Mouse (Mus musculus): ENCODE measurements around the gene Klb. TPM values are rescaled to one million over a fixed set of nuclear protein-coding genes. Genes with fewer than 3 reads are reported as not detected.
"Not testable (repeated sequence)": the region's sequence is repeated elsewhere in the genome, so short reads cannot be mapped to it uniquely, and the experiment has no call there.

The Klb gene
- polyA plus RNA-seq (2015; fragmentation: Nextera tagmentation; extraction: Ambion mirVana) = 1.6 and 1.9 TPM in 2 replicates

GRCm38 (mm10) chr5:65348168-65348567, at the start of gene Klb:
Klb (plus strand) TSS chr5:65348314.
- no peaks in the 10 kb centered on the region for H3K36me3 ChIP-seq
- H3K9ac ChIP-seq = no peak within 1 kb of the TSS
- 0 out of 2 replicates have a peak, but pooled peaks have one; percentile 58 for ATAC-seq (ENCODE audit: insufficient read depth, low FRiP score, low read depth)
- WGBS = 55% methylated on average over 15 of the region's 15 CpGs
- no peaks in the 10 kb centered on the region for H3K27me3 ChIP-seq (replicated peaks)
- no peaks in the 10 kb centered on the region for H3K4me1 ChIP-seq
- H3K27ac ChIP-seq = no peak within 1 kb of the TSS
- H3K4me2 ChIP-seq = peak within 1 kb of the TSS; percentile 48
- no peaks in the 10 kb centered on the region for H3K9me3 ChIP-seq
- peak within 1 kb of the TSS; percentile 21 for H3K4me3 ChIP-seq (replicated peaks)

GRCm38 (mm10) chr5:65299623-65300022, 48.5 kb upstream of the Klb start:
- not testable (repeated sequence) for ATAC-seq (ENCODE audit: insufficient read depth, low FRiP score, low read depth); H3K4me3 ChIP-seq (replicated peaks); H3K9ac ChIP-seq; H3K9me3 ChIP-seq; H3K27me3 ChIP-seq (replicated peaks); H3K4me2 ChIP-seq; H3K4me1 ChIP-seq; H3K27ac ChIP-seq
- 88% methylated on average over 1 of the region's 1 CpGs for WGBS
- H3K36me3 ChIP-seq = peaks cover 18% of the 10 kb centered on the region

- Histone ChIP-seq H3K27me3 (replicated peaks) (no peaks in the 10 kb centered on the region), H3K9ac (no peak overlapping the region), H3K36me3 (peaks cover 15% of the 10 kb centered on the region), H3K4me1 (no peaks in the 10 kb centered on the region), H3K9me3 (no peaks in the 10 kb centered on the region), H3K4me3 (replicated peaks) (no peak overlapping the region), H3K27ac (no peak overlapping the region), H3K4me2 (no peak overlapping the region)
- no peak for ATAC-seq (ENCODE audit: insufficient read depth, low FRiP score, low read depth)
- 89% methylated on average over 9 of the region's 9 CpGs for WGBS
These were observed 48.0 kb upstream of the Klb start for GRCm38 (mm10) chr5:65300121-65300520.

- Histone ChIP-seq H3K36me3 (peaks cover 13% of the 10 kb centered on the region), H3K27me3 (replicated peaks) (no peaks in the 10 kb centered on the region), H3K4me2 (no peak overlapping the region), H3K27ac (no peak overlapping the region), H3K4me3 (replicated peaks) (no peak overlapping the region), H3K4me1 (no peaks in the 10 kb centered on the region), H3K9me3 (no peaks in the 10 kb centered on the region), H3K9ac (no peak overlapping the region)
- ATAC-seq (ENCODE audit: insufficient read depth, low FRiP score, low read depth) = no peak
- WGBS = 83% methylated on average over 9 of the region's 9 CpGs
These were observed 42.6 kb upstream of the Klb start for GRCm38 (mm10) chr5:65305516-65305915.

GRCm38 (mm10) chr5:65308208-65308607, 39.9 kb upstream of the Klb start:
- peaks cover 13% of the 10 kb centered on the region for H3K36me3 ChIP-seq
- H3K9ac ChIP-seq = no peak overlapping the region
- no peak overlapping the region for H3K4me2 ChIP-seq
- H3K9me3 ChIP-seq = no peaks in the 10 kb centered on the region
- H3K4me1 ChIP-seq = no peaks in the 10 kb centered on the region
- no peak overlapping the region for H3K27ac ChIP-seq
- no peaks in the 10 kb centered on the region for H3K27me3 ChIP-seq (replicated peaks)
- no peak for ATAC-seq (ENCODE audit: insufficient read depth, low FRiP score, low read depth)
- WGBS = 93% methylated on average over 7 of the region's 7 CpGs
- no peak overlapping the region for H3K4me3 ChIP-seq (replicated peaks)

GRCm38 (mm10) chr5:65308866-65309265, 39.2 kb upstream of the Klb start:
- no peak overlapping the region for H3K4me2 ChIP-seq
- no peak for ATAC-seq (ENCODE audit: insufficient read depth, low FRiP score, low read depth)
- H3K9me3 ChIP-seq = no peaks in the 10 kb centered on the region
- H3K27ac ChIP-seq = no peak overlapping the region
- no peak overlapping the region for H3K9ac ChIP-seq
- H3K36me3 ChIP-seq = peaks cover 13% of the 10 kb centered on the region
- no peak overlapping the region for H3K4me3 ChIP-seq (replicated peaks)
- WGBS = 96% methylated on average over 3 of the region's 3 CpGs
- no peaks in the 10 kb centered on the region for H3K27me3 ChIP-seq (replicated peaks)
- no peaks in the 10 kb centered on the region for H3K4me1 ChIP-seq

- H3K4me3 ChIP-seq (replicated peaks) = no peak overlapping the region
- WGBS = 89% methylated on average over 9 of the region's 9 CpGs
- no peak overlapping the region for H3K4me2 ChIP-seq
- H3K9ac ChIP-seq = no peak overlapping the region
- H3K36me3 ChIP-seq = peaks cover 14% of the 10 kb centered on the region; the same call in 1 of the 2 replicates
- H3K9me3 ChIP-seq = no peaks in the 10 kb centered on the region
- H3K27ac ChIP-seq = no peak overlapping the region
- no peaks in the 10 kb centered on the region for H3K4me1 ChIP-seq
- ATAC-seq (ENCODE audit: insufficient read depth, low FRiP score, low read depth) = no peak
- H3K27me3 ChIP-seq (replicated peaks) = no peaks in the 10 kb centered on the region
These were observed 28.9 kb upstream of the Klb start for GRCm38 (mm10) chr5:65319176-65319575.

GRCm38 (mm10) chr5:65322165-65322564, 25.9 kb upstream of the Klb start:
- H3K4me2 ChIP-seq = no peak overlapping the region
- H3K4me3 ChIP-seq (replicated peaks) = no peak overlapping the region
- 0 out of 2 replicates have a peak, but pooled peaks cover 4% of the 10 kb centered on the region for H3K4me1 ChIP-seq
- H3K27me3 ChIP-seq (replicated peaks) = no peaks in the 10 kb centered on the region
- H3K27ac ChIP-seq = no peak overlapping the region
- no peak for ATAC-seq (ENCODE audit: insufficient read depth, low FRiP score, low read depth)
- no peaks in the 10 kb centered on the region for H3K9me3 ChIP-seq
- WGBS = 72% methylated on average over 10 of the region's 10 CpGs
- peaks cover 10% of the 10 kb centered on the region; the same call in 1 of the 2 replicates for H3K36me3 ChIP-seq
- H3K9ac ChIP-seq = no peak overlapping the region

- 90% methylated on average over 3 of the region's 3 CpGs for WGBS
- Histone ChIP-seq H3K36me3 (0 out of 2 replicates have a peak, but pooled peaks cover under 1% of the 10 kb centered on the region), H3K27ac (no peak overlapping the region), H3K9ac (no peak overlapping the region), H3K4me2 (no peak overlapping the region), H3K9me3 (no peaks in the 10 kb centered on the region), H3K4me1 (peaks cover 4% of the 10 kb centered on the region), H3K4me3 (replicated peaks) (no peak overlapping the region), H3K27me3 (replicated peaks) (no peaks in the 10 kb centered on the region)
- ATAC-seq (ENCODE audit: insufficient read depth, low FRiP score, low read depth) = no peak
These were observed 23.8 kb upstream of the Klb start for GRCm38 (mm10) chr5:65324271-65324670.

- Histone ChIP-seq H3K4me1 (peaks cover 4% of the 10 kb centered on the region), H3K4me3 (replicated peaks) (no peak overlapping the region), H3K27me3 (replicated peaks) (no peaks in the 10 kb centered on the region), H3K9me3 (no peaks in the 10 kb centered on the region), H3K27ac (no peak overlapping the region), H3K9ac (no peak overlapping the region), H3K4me2 (no peak overlapping the region), H3K36me3 (no peaks in the 10 kb centered on the region)
- 85% methylated on average over 3 of the region's 3 CpGs for WGBS
- ATAC-seq (ENCODE audit: insufficient read depth, low FRiP score, low read depth) = no peak
These were observed 23.3 kb upstream of the Klb start for GRCm38 (mm10) chr5:65324758-65325355.

GRCm38 (mm10) chr5:65326212-65326611, 21.9 kb upstream of the Klb start:
- Histone ChIP-seq H3K36me3 (no peaks in the 10 kb centered on the region), H3K4me3 (replicated peaks) (no peak overlapping the region), H3K9me3 (no peaks in the 10 kb centered on the region), H3K27ac (peak overlapping the region; percentile 59; the same call in 1 of the 2 replicates), H3K4me1 (peaks cover 4% of the 10 kb centered on the region), H3K9ac (no peak overlapping the region), H3K27me3 (replicated peaks) (no peaks in the 10 kb centered on the region), H3K4me2 (no peak overlapping the region; the same call in 1 of the 2 replicates)
- 51% methylated on average over 5 of the region's 5 CpGs for WGBS
- no peak for ATAC-seq (ENCODE audit: insufficient read depth, low FRiP score, low read depth)

GRCm38 (mm10) chr5:65329971-65330370, 18.1 kb upstream of the Klb start:
- Histone ChIP-seq H3K4me2 (no peak overlapping the region), H3K27me3 (replicated peaks) (no peaks in the 10 kb centered on the region), H3K36me3 (no peaks in the 10 kb centered on the region), H3K27ac (no peak overlapping the region), H3K9ac (no peak overlapping the region), H3K4me1 (peaks cover 11% of the 10 kb centered on the region), H3K4me3 (replicated peaks) (no peak overlapping the region), H3K9me3 (no peaks in the 10 kb centered on the region)
- 55% methylated on average over 3 of the region's 3 CpGs for WGBS
- no peak for ATAC-seq (ENCODE audit: insufficient read depth, low FRiP score, low read depth)

All from stomach, embryonic 15.5 days (tissue).